Mouse (Mus musculus): Measurements from ENCODE around the gene Ugt1a6b. TPM values are rescaled to one million over a fixed set of nuclear protein-coding genes. Genes with fewer than 3 reads are reported as not detected.
A peak's percentile ranks its signal among the peaks of the same experiment; 100 is the strongest.
"Not testable (repeated sequence)": the region's sequence is repeated elsewhere in the genome, so short reads cannot be mapped to it uniquely, and the experiment has no call there.

Ugt1a6b gene
- total RNA-seq, 2 experiments from 2014 or later, result 3.7 to 4.6 TPM

- not testable (repeated sequence) for ATAC-seq (ENCODE audit: poor library complexity, severe bottlenecking)
Measured at GRCm38 (mm10) chr1:88112769-88113168, 9.7 kb downstream of the Ugt1a6b start.

- ATAC-seq (ENCODE audit: poor library complexity, severe bottlenecking), result peak; percentile 86
Measured at GRCm38 (mm10) chr1:88120550-88120949, 17.5 kb downstream of the Ugt1a6b start.

- not testable (repeated sequence) for ATAC-seq (ENCODE audit: poor library complexity, severe bottlenecking)
Measured at GRCm38 (mm10) chr1:88121521-88121920, 18.5 kb downstream of the Ugt1a6b start.

- peak; percentile 78 for ATAC-seq (ENCODE audit: poor library complexity, severe bottlenecking)
Measured at GRCm38 (mm10) chr1:88125827-88126360, 22.8 kb downstream of the Ugt1a6b start.

- not testable (repeated sequence) for ATAC-seq (ENCODE audit: poor library complexity, severe bottlenecking)
Measured at GRCm38 (mm10) chr1:88129091-88129490, 26.0 kb downstream of the Ugt1a6b start.

GRCm38 (mm10) chr1:88130223-88130622 is 27.2 kb downstream of the Ugt1a6b start:
- ATAC-seq (ENCODE audit: poor library complexity, severe bottlenecking), result not testable (repeated sequence)

- ATAC-seq (ENCODE audit: poor library complexity, severe bottlenecking), result no peak
Measured at GRCm38 (mm10) chr1:88133908-88134456, 30.9 kb downstream of the Ugt1a6b start.

GRCm38 (mm10) chr1:88134457-88135011 is 31.5 kb downstream of the Ugt1a6b start, which contains the start of gene Ugt1a6a:
Gene Ugt1a6a (plus strand): TSS chr1:88134809.
- ATAC-seq (ENCODE audit: poor library complexity, severe bottlenecking), result peak; percentile 97

GRCm38 (mm10) chr1:88135229-88135904 is 32.3 kb downstream of the Ugt1a6b start:
- ATAC-seq (ENCODE audit: poor library complexity, severe bottlenecking), result not testable (repeated sequence)

- no peak for ATAC-seq (ENCODE audit: poor library complexity, severe bottlenecking)
Measured at GRCm38 (mm10) chr1:88136646-88137045, 33.6 kb downstream of the Ugt1a6b start.

GRCm38 (mm10) chr1:88137264-88137663 is 34.2 kb downstream of the Ugt1a6b start:
- ATAC-seq (ENCODE audit: poor library complexity, severe bottlenecking), result no peak

- ATAC-seq (ENCODE audit: poor library complexity, severe bottlenecking), result no peak
Measured at GRCm38 (mm10) chr1:88138145-88138544, 35.1 kb downstream of the Ugt1a6b start.

GRCm38 (mm10) chr1:88140492-88140891 is 37.4 kb downstream of the Ugt1a6b start:
- ATAC-seq (ENCODE audit: poor library complexity, severe bottlenecking), result 0 out of 2 replicates have a peak, but pooled peaks have one; percentile 53

- peak; percentile 83 for ATAC-seq (ENCODE audit: poor library complexity, severe bottlenecking)
Measured at GRCm38 (mm10) chr1:88143966-88144675, 41.1 kb downstream of the Ugt1a6b start.

GRCm38 (mm10) chr1:88145278-88145677 is 42.2 kb downstream of the Ugt1a6b start:
- ATAC-seq (ENCODE audit: poor library complexity, severe bottlenecking), result not testable (repeated sequence)

- ATAC-seq (ENCODE audit: poor library complexity, severe bottlenecking), result peak; percentile 69
Measured at GRCm38 (mm10) chr1:88150133-88150532, 47.1 kb downstream of the Ugt1a6b start.

GRCm38 (mm10) chr1:88158430-88158829 is 55.4 kb downstream of the Ugt1a6b start:
- no peak for ATAC-seq (ENCODE audit: poor library complexity, severe bottlenecking)

- no peak for ATAC-seq (ENCODE audit: poor library complexity, severe bottlenecking)
Measured at GRCm38 (mm10) chr1:88165711-88166110, 62.7 kb downstream of the Ugt1a6b start, which contains the start of gene Ugt1a5. Gene Ugt1a5 (plus strand): TSS chr1:88166012.

- not testable (repeated sequence) for ATAC-seq (ENCODE audit: poor library complexity, severe bottlenecking)
Measured at GRCm38 (mm10) chr1:88172190-88172589, 69.1 kb downstream of the Ugt1a6b start.

GRCm38 (mm10) chr1:88179657-88180056 is 76.6 kb downstream of the Ugt1a6b start:
- ATAC-seq (ENCODE audit: poor library complexity, severe bottlenecking), result no peak

GRCm38 (mm10) chr1:88186325-88186935 is 83.4 kb downstream of the Ugt1a6b start:
- no peak for ATAC-seq (ENCODE audit: poor library complexity, severe bottlenecking)
